Mouse (Mus musculus) lung, postnatal 0 days (tissue): ENCODE data around the gene Adcy3. TPM values are rescaled to one million over a fixed set of nuclear protein-coding genes. Genes with fewer than 3 reads are reported as not detected.
A peak's percentile ranks its signal among the peaks of the same experiment; 100 is the strongest.

Experiments
- ATAC-seq: fragments of 200-750 bp; cut with Nextera tagmentation; 2 replicates; pipeline ENCODE4 v1.8.0; 2017; ENCODE audit warnings: moderate library complexity
- DNase-seq: peaks from one replicate; pipeline ENCODE4 v3.0.0-alpha.2; 2016; ENCODE audit warnings: low spot score
- H3K27ac ChIP-seq: fragments of 300-500 bp; sonication (generic); 2 replicates; pipeline ENCODE4 v1.5.1; 2014; ENCODE audit warnings: antibody characterized with exemption, mild to moderate bottlenecking, low read length, mixed read lengths
- H3K27me3 ChIP-seq: fragments of 300-500 bp; sonication (generic); replicated peaks from 2 replicates; pipeline ENCODE4 v1.6.1; 2014; ENCODE audit warnings: low read length, mixed read lengths; ENCODE audit not compliant: insufficient read depth
- H3K36me3 ChIP-seq: fragments of 300-500 bp; sonication (generic); 2 replicates; pipeline ENCODE4 v1.6.1; 2014; ENCODE audit warnings: low read length, mixed read lengths; ENCODE audit not compliant: insufficient read depth
- H3K4me1 ChIP-seq: fragments of 300-500 bp; sonication (generic); 2 replicates; pipeline ENCODE4 v1.6.1; 2014; ENCODE audit warnings: antibody characterized with exemption, low read depth, low read length, mixed read lengths; ENCODE audit not compliant: insufficient read depth
- H3K4me2 ChIP-seq: fragments of 300-500 bp; sonication (generic); replicated peaks from 2 replicates; pipeline ENCODE4 v1.6.1; 2014; ENCODE audit warnings: low read depth, mild to moderate bottlenecking, low read length, moderate library complexity, mixed read lengths
- H3K4me3 ChIP-seq: fragments of 300-500 bp; sonication (generic); 2 replicates; pipeline ENCODE4 v1.5.1; 2014; ENCODE audit warnings: low read depth, low read length
- H3K9ac ChIP-seq: fragments of 300-500 bp; sonication (generic); replicated peaks from 2 replicates; pipeline ENCODE4 v1.6.1; 2014; ENCODE audit warnings: low read depth, mild to moderate bottlenecking
- H3K9me3 ChIP-seq: fragments of 300-500 bp; sonication (generic); 2 replicates; pipeline ENCODE4 v1.6.1; 2016; ENCODE audit warnings: low read length, mixed read lengths
- CTCF ChIP-seq: IDR thresholded peaks from 2 replicates; pipeline ENCODE4 v1.5.1; 2016; ENCODE audit warnings: antibody characterized with exemption, mild to moderate bottlenecking
- EP300 ChIP-seq: IDR thresholded peaks from 2 replicates; pipeline ENCODE4 v1.6.1; 2016; ENCODE audit warnings: antibody characterized with exemption, mild to moderate bottlenecking, control low read depth
- WGBS: fragments of 180-500 bp; shearing (Covaris S2); extraction: QIAGEN DNeasy Blood & Tissue Kit; methylation state at CpG from one replicate; pipeline ENCODE4 v1.1.7; 2014; 5-methylcytosine and 5-hydroxymethylcytosine counted together
- polyA plus RNA-seq: library from polyadenylated mRNA; unstranded; fragments of >200 nt; fragmentation: Nextera tagmentation; extraction: Ambion mirVana; gene quantifications from 2 replicates; pipeline ENCODE4 v1.2.1, GENCODE M21; 2015

Gene Adcy3
- polyA plus RNA-seq, 1 experiment from 2014 or later = 4.9 TPM

DNA sequence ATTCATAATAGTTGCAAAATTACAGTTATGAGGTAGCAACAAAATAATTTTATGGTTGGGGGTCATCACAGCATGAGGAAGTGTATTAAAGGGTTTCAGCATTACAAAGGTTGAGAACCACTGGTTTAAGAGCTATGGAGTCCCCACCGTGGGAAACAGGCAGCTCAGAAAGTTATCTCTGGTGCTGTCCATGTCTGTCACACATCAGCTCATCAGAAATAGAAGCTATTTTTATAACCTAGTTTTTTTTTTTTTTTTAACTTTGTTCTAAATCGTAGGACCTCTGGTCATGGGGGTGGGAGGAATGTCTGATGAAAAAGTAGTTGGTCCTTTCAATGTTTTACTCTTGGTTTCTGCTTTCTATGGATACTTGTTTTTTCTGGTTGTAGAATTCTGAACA, 110.9 kb downstream of the Adcy3 start:
- Histone ChIP-seq H3K4me3 (no peak overlapping the region), H3K36me3 (no peaks in the 10 kb centered on the region), H3K27me3 (no peaks in the 10 kb centered on the region), H3K4me1 (no peaks in the 10 kb centered on the region), H3K9ac (no peak overlapping the region), H3K9me3 (no peaks in the 10 kb centered on the region), H3K4me2 (no peak overlapping the region), H3K27ac (peak overlapping the region; percentile 75)
- ATAC-seq (peak; percentile 67), DNase-seq (peak; percentile 78)
- WGBS = 50% methylated on average over 2 of the region's 2 CpGs
- no peak for TF ChIP-seq CTCF
- peak; percentile 58; the same call in 1 of the 2 replicates for TF ChIP-seq EP300

DNA sequence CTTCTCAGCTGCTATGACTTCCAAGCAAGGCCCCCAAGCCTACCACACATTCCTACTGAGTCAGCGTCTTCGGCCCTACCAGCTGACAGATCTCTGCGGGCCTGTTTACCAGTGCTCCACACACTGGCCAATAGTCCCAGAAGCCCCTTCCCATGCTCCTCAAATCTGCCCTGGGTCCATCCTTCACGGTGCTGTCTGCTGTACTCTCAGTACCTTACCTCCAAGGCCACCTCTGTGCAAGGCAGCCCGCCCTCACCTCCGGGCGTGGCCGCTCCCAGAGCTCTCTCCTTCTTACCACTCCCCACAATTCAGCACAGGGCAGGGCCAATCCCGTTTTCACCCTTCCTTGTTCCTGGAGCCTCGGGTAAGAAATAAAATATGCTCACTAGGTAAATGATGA, 112.8 kb downstream of the Adcy3 start:
- no peak for DNase-seq
- Histone ChIP-seq H3K27me3 (no peaks in the 10 kb centered on the region), H3K9me3 (no peaks in the 10 kb centered on the region), H3K27ac (no peak overlapping the region), H3K4me2 (no peak overlapping the region), H3K4me3 (no peak overlapping the region), H3K9ac (no peak overlapping the region), H3K4me1 (no peaks in the 10 kb centered on the region), H3K36me3 (peaks cover under 1% of the 10 kb centered on the region; the same call in 1 of the 2 replicates)
- WGBS = 76% methylated on average over 10 of the region's 10 CpGs
- ATAC-seq = no peak
- TF ChIP-seq CTCF (no peak), EP300 (no peak)

DNA sequence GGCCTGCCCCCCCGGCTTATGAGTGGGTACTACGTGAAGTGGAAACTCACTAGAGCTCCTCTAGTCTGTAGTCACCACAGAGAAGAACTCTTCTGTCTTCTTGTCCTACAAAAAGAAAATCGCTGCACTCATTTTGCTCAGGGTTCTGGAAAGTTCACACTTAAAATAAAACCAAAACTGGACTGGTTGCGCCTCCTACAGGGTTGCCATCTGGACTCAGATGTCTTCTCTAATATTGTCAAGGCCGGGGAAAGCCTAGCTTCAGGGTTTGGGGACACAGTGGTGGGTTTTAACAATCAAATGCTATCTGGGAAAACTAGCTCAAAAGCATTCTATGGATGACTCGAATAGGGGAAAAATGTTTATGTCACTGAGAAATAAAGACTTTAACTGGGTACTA, 116.9 kb downstream of the Adcy3 start:
- no peak overlapping the region for H3K27ac ChIP-seq
- no peak for DNase-seq
- no peak overlapping the region for H3K9ac ChIP-seq
- WGBS = 73% methylated on average over 6 of the region's 6 CpGs
- H3K9me3 ChIP-seq = no peaks in the 10 kb centered on the region
- TF ChIP-seq EP300 (no peak), CTCF (no peak)
- H3K27me3 ChIP-seq = no peaks in the 10 kb centered on the region
- H3K4me3 ChIP-seq = no peak overlapping the region
- H3K4me1 ChIP-seq = no peaks in the 10 kb centered on the region
- no peak for ATAC-seq
- peaks cover 17% of the 10 kb centered on the region for H3K36me3 ChIP-seq
- H3K4me2 ChIP-seq = no peak overlapping the region

DNA sequence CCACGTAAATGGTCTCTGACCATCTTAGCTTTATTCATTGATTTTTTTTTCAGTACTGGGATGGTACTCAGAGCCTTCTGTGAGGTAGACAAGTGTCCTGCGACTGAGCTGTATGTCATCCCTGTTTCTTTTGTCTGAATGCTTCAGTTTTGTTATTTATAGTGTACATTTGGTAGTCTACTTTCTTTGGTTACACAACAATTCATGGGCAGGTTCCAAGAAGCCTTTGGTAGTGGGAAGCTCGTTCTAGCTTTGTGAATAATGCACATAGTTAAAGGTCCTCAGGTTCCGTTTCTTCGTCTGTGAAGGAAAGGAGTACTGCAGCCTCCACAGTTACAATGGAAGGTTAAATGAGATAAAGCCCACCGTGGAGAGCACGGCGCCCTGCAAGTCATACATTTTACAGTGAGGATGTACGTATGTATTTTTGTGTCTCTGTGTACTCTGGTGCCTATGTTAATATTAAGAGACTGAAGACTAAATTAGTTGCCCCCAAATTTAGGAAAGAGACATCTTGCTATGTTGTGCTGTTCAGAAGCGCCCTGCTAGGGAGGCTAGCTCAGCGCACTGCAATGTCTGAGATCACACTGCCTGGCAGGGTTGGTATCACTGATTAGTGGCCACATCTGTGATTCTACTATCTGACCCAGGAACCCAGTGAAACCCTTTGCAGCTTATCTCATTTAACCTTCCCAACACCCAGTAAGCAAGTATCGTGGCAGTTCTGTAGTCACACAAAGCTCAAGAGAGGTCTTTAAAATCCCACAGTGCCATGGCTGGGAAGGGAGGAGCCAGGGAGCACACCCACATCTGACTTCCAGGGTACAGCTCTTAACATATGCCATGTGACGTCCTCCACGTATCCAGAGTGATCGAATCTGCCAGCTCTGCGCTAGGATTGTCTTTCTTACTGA, 120.1 kb downstream of the Adcy3 start:
- H3K27ac ChIP-seq = no peak overlapping the region
- H3K4me3 ChIP-seq = no peak overlapping the region
- no peak overlapping the region for H3K9ac ChIP-seq
- WGBS = 85% methylated on average over 16 of the region's 16 CpGs
- H3K4me1 ChIP-seq = no peaks in the 10 kb centered on the region
- H3K36me3 ChIP-seq = peaks cover 17% of the 10 kb centered on the region
- ATAC-seq = no peak
- H3K27me3 ChIP-seq = no peaks in the 10 kb centered on the region
- H3K4me2 ChIP-seq = no peak overlapping the region
- no peaks in the 10 kb centered on the region for H3K9me3 ChIP-seq
- TF ChIP-seq EP300 = no peak
- no peak for TF ChIP-seq CTCF
- DNase-seq = no peak

Other genes starting within 250 kb of the Adcy3 start
- gene Pomc, start 178.2 kb upstream of the Adcy3 start, polyA plus RNA-seq = 1.1 TPM in 2 replicates
- 1.1 and 1.5 TPM in 2 replicates for gene Efr3b, start 94.2 kb upstream of the Adcy3 start, polyA plus RNA-seq
- 2.2 TPM in 2 replicates for gene Dnajc27, start 50.5 kb upstream of the Adcy3 start, polyA plus RNA-seq
- gene Ptrhd1, start 100.9 kb downstream of the Adcy3 start, polyA plus RNA-seq = 4.7 and 6.2 TPM in 2 replicates
- 4.8 and 5.3 TPM in 2 replicates for gene Cenpo, start 101.2 kb downstream of the Adcy3 start, polyA plus RNA-seq